Mouse (Mus musculus) left cerebral cortex, adult 6 months (tissue): ENCODE results near the gene Ptprf. TPM values are rescaled to one million over a fixed set of nuclear protein-coding genes. Genes with fewer than 3 reads are reported as not detected.

ENCODE experiments used
- long read RNA-seq, 2 experiments: library from polyadenylated mRNA; unstranded; transcript quantifications; one replicate each; pipeline ENCODE4 v2.0.0; 2019 to 2020
- polyA plus RNA-seq: library from polyadenylated mRNA; unstranded; fragments of <200 nt; fragmentation: Nextera tagmentation; gene quantifications from 2 replicates; pipeline ENCODE4 v1.2.3, GENCODE M21; 2021

Gene Ptprf
- 7.5 and 12.0 TPM in 2 replicates for polyA plus RNA-seq
- long read RNA-seq, experiment 1, full-length matches to known transcripts, result 1 of 33 reads
- long read RNA-seq, experiment 1, partial matches to known transcripts, result 27 of 33 reads
- long read RNA-seq, experiment 1, other reads (novel, unspliced or antisense), result 5 of 33 reads
- long read RNA-seq, experiment 2, partial matches to known transcripts, result 16 of 25 reads
- long read RNA-seq, experiment 2, other reads (novel, unspliced or antisense), result 9 of 25 reads

DNA sequence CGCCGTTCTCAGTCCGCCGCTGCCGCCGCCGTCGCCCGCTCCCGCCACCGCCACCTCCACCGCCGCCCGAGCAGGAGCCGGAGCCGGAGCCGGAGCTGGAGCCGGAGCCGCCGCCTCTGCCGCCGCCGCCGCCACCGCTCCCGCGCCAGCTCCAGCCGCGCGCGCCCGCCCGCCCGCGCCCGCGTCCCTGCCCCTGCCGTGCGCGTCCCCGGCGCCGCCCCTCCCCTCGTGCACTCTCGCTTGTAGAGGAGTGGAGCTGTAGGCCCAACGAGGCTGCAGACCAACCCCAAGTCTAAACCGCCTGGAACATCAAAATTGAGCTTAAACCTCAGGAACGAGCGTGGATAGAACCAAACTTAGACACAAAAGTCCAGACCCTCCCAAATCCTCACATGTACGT, at the start of gene Ptprf:
Gene Ptprf (minus strand): TSS at position 175 of the 400 bp plus-strand sequence.

DNA sequence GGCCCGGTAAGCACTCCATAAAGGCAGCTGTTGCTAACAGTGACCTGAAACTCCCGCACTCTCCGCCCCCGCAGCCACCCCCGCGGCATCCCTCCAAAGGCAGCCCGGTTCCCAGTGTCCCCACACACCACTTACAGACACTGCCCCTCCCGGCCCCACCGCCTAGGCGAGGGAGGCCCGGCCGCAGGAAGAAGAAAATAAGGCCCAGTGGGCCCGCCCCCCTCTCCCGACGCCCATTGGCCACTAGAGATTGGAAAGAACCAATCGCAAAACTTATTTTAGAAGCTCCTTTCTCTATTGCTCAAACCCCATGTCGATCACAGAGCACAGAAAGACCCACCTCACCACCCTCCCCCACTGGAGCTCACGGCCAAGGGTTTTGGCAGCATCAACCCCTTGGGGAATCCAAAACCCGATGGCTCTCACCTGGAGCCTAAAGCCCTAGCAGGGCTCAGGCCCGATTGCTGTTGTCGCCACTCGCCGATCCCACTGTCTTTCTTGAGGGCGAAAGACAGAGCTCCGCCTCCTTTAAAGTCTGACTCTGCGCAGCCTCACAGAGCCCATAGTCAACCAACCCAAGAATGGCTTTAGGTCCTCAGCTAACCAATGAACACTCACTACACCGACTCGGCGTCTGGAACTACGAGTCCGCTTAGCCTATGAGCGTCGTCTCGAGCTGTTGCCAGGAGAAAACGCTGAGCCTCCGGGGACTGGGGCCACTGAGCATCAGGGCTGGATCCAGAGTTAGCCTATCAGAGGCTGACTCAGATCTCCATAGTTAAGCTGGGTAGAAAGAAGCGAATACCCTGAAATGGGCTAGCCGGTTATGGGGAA, 111.5 kb downstream of the Ptprf start, which contains the start of gene Kdm4a:
Gene Kdm4a (minus strand): TSS at position 577 of the 834 bp plus-strand sequence.

Other genes with a start within 250 kb of the Ptprf start
- 9.7 and 20.5 TPM in 2 replicates for gene St3gal3, start 156.5 kb downstream of the Ptprf start, polyA plus RNA-seq
- 1.7 and 1.9 TPM in 2 replicates for gene Kdm4a, start 111.4 kb downstream of the Ptprf start, polyA plus RNA-seq
- 1.8 and 2.6 TPM in 2 replicates for gene Szt2, start 117.9 kb upstream of the Ptprf start, polyA plus RNA-seq
- gene Med8, start 117.9 kb upstream of the Ptprf start, polyA plus RNA-seq, result 50.7 and 52.7 TPM in 2 replicates
- gene Elovl1, start 136.7 kb upstream of the Ptprf start, polyA plus RNA-seq, result 20.0 and 21.3 TPM in 2 replicates
- gene Cdc20, start 145.9 kb upstream of the Ptprf start, polyA plus RNA-seq, result 1.2 and 1.4 TPM in 2 replicates
- 0.59 and 1.0 TPM in 2 replicates for gene Mpl, start 166.1 kb upstream of the Ptprf start, polyA plus RNA-seq
- 2.3 and 2.5 TPM in 2 replicates for gene Tie1, start 198.7 kb upstream of the Ptprf start, polyA plus RNA-seq
- not detected in 2 replicates for gene 2610528J11Rik, start 235.6 kb upstream of the Ptprf start, polyA plus RNA-seq